Mouse (Mus musculus) retina, embryonic 14.5 days (tissue): ENCODE measurements at regions not wholly inside any gene's neighbourhood (a gene's known extent, or its start where the extent isn't known, plus 50 kb on each side); places are given as distances from the start of the nearest gene placed in this dataset.

Experiments used
- DNase-seq: peaks from one replicate; pipeline ENCODE4 v3.0.0-alpha.2; 2015; ENCODE audit warnings: low spot score

DNA sequence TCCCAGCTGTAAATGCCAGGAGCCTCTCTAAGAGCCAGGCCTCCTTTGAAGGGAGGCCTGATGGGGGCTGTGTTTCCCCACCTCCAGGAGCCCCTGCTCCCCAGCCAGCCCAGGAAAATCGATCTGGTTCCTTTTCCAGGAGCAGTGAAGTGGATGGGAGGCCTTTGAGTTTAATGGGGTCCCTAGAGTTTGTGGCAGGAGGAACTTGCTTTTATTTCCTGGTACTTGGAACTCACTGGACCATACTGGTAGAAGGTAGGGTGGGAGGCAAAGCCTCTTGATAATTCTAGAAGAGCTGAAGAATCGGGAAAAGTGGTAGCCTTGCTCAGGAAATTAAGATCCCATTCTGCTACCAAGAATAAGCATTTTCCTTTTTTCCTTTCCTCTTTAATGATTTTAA, 50.7 kb upstream of the Ncam1 start:
- DNase-seq = peak; percentile 22

DNA sequence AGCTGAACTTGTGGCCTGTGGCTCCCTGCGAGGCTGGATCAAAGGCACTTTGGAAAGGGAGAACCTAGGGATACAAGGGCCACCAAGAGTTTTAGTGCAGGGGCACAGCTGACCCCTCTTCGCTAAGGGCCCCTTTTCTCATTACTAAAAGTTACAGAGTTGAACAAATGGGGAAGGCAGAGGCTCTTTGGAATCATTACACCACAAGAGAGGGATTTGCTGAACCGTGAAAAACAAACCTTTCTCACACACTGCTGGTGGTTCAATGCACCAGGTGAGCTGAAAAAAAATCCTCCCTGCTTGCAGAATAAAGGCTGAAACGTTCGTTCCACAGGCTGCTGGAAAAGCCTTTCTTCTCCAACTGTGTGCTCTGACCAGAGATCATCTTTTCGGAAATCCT, 50.2 kb upstream of the Ncam1 start:
- peak; percentile 27 for DNase-seq
